Mouse (Mus musculus) retina, postnatal 1 day (tissue): ENCODE measurements at regions not wholly inside any gene's neighbourhood (a gene's known extent, or its start where the extent isn't known, plus 50 kb on each side); places are given as distances from the start of the nearest gene placed in this dataset.

ENCODE experiments used
- DNase-seq: peaks from one replicate; pipeline ENCODE4 v3.0.0-alpha.2; 2012

DNA sequence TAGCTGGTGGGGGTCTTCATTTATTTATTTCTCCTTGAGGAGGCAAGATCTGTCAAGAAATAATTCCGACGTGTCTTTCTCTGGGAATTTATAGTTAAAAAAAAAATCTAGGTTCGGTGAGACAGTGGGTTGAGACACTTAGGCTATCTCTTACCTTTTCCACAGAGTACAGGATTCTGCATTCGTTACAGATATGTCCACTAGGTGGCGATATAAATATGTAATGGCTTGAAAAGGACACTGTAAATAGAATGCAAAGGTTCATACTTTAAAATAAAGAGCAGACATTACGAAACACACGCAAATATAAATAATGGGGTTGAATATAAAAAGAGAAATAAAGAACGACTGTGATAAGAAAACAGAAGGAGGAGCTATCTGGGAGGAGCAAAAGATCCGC is 517.5 kb downstream of the Cps1 start:
- DNase-seq: peak; percentile 64

GRCm38 (mm10) chr1:67640766-67641165 is 517.9 kb downstream of the Cps1 start:
- no peak for DNase-seq

DNA sequence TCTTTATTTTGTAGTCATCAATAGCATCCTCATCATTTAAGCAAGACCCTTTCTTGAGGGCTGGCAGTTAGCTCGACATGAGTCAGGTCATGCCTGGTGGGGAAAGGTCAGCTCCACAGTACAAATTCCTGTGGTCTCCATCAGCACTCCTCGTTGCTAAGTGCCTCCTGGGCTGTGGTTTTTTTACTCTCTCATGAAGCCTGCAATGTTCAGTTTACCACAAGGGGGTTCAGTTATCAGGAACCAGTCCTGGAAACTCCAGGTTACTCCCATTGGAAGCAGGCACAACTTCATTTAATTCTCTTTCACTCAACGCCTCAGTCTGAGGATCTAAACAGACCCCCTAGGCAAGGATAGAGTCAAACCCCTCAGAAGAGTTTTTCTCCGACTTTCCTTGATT is 520.8 kb downstream of the Cps1 start:
- no peak for DNase-seq
